Mouse (Mus musculus): Measurements from ENCODE around the gene Arxes2. TPM values are rescaled to one million over a fixed set of nuclear protein-coding genes. Genes with fewer than 3 reads are reported as not detected.

Arxes2 gene
- 0.52 TPM in 1 of 4 replicates, not detected in the others for total RNA-seq (2023)

DNA sequence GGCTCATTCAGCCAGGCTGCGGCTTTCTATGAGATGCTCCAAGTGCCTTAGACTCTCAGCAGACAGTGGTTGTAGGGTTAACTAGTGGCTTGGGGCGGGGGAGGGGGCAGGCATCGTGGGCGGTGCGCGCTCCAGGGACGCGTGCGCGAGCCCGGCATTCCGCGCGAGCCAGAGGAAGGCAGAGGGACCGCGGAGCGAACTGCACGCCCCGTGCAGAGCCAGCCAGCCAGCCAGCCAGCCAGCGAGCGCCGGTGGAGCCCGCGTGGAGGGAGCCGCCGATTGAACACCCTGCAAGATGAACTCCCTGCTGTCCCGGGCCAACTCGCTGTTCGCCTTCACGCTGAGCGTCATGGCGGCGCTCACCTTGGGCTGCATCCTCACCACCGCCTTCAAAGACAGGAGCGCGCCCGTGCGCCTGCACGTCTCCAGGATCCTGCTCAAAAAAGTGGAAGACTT lies at the start of gene Arxes2:
TSS of gene Arxes2 (plus strand) at position 161 of the 456 bp plus-strand sequence.

DNA sequence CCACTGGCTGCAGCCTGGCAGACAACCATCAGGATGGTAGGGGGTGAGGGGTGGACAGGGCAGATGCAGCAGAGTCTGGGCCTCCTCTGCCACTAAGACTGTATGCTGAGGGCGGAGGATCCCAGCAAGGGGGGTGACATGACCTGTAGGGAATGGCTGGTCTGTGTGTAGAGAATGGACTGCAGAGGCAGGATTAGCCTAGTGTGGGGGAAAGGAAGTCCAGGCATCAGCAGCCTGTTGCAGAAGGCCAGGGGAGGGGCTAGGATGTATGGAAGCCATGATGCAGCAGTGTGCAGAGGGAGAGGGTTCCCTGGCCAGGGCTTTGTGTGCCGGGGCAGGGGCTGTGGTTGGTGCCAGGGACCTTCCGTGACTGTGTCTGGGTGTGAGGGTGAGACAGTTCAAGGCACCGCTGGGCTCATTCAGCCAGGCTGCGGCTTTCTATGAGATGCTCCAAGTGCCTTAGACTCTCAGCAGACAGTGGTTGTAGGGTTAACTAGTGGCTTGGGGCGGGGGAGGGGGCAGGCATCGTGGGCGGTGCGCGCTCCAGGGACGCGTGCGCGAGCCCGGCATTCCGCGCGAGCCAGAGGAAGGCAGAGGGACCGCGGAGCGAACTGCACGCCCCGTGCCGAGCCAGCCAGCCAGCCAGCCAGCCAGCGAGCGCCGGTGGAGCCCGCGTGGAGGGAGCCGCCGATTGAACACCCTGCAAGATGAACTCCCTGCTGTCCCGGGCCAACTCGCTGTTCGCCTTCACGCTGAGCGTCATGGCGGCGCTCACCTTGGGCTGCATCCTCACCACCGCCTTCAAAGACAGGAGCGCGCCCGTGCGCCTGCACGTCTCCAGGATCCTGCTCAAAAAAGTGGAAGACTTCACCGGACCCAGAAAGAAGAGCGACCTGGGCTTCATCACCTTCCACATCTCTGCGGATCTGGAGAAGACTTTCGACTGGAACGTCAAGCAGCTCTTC lies 39.5 kb downstream of the Arxes2 start, which contains the start of gene Arxes1:
TSS of gene Arxes1 (plus strand) at position 569 of the 965 bp plus-strand sequence.

Other genes with a start within 250 kb of the Arxes2 start
- 11.9 to 17.3 TPM (median 14.5 TPM) in 4 replicates for gene Bhlhb9, start 196.2 kb upstream of the Arxes2 start, total RNA-seq (2023)
- gene Gprasp2, start 154.8 kb upstream of the Arxes2 start, total RNA-seq (2023): 4.5 to 9.6 TPM (median 5.7 TPM) in 4 replicates
- not detected in 4 replicates for gene Arxes1, start 39.5 kb downstream of the Arxes2 start, total RNA-seq (2023)
- gene Bex2, start 74.4 kb downstream of the Arxes2 start, total RNA-seq (2023): not detected in 4 replicates
- not detected in 4 replicates for gene Nxf3, start 91.4 kb downstream of the Arxes2 start, total RNA-seq (2023)
- not detected in 4 replicates for gene Bex4, start 145.2 kb downstream of the Arxes2 start, total RNA-seq (2023)
- gene Tceal8, start 178.5 kb downstream of the Arxes2 start, total RNA-seq (2023): 0.92 to 3.4 TPM (median 2.3 TPM) in 4 replicates
- not detected in 4 replicates for gene Tceal5, start 210.1 kb downstream of the Arxes2 start, total RNA-seq (2023)
- gene Tceal7, start 221.0 kb downstream of the Arxes2 start, total RNA-seq (2023): not detected in 4 replicates
- 2.8 to 5.0 TPM (median 3.4 TPM) in 4 replicates for gene Bex1, start 221.7 kb downstream of the Arxes2 start, total RNA-seq (2023)